Mouse (Mus musculus): ENCODE data around the gene Rbfox3.

Gene Rbfox3

GRCm38 (mm10) chr11:118911307-118912070 is at the start of gene Rbfox3:
Gene Rbfox3 (minus strand): TSS chr11:118911597.
- DNase-seq (ENCODE audit: low spot score in 2 of 2), result no peak

DNA sequence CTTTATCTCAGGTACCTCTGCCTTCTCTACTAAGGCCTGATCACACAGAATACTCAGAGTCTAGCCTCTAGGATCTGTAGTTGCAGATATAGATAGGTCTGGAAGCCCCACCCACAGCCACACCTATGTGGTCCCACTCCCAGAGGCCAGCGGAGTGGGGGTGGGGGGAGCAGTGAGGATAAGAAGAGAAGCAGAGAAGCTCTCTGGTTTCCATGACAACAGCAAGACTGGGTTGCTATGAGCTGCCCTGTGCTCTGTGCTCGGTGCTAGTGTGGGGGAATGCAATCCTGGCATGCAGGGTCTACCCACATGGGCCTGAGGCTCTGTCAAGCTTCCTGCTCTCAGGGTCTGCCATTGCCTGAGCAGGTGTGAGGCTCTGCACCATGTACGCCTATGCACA is 49.3 kb upstream of the Rbfox3 start:
- DNase-seq (ENCODE audit: low spot score in 2 of 2), result no peak

- DNase-seq (ENCODE audit: low spot score in 2 of 2), result no peak
These were observed 45.7 kb upstream of the Rbfox3 start for GRCm38 (mm10) chr11:118957070-118957471.

GRCm38 (mm10) chr11:118955016-118955415 is 43.6 kb upstream of the Rbfox3 start:
- no peak for DNase-seq (ENCODE audit: low spot score in 2 of 2)

DNA sequence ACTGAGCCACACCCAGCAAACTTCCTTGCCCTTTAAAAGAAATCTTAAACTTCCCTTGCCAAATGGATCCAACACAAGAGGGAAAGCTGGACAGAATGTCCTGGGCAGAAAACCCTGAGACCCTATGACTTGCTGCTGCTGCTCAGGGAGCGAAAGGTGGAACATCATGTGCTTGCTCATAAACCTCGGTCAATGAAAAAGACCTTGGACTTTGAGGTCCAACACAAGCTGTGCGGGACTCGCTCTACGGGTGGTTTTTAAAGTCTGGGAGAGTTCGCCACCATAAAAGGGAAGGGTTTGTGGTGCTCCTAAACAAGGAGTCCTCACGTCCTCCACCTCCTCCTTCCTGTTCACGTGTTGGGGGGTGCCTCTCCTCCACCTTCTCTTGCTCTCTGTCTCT is 34.5 kb upstream of the Rbfox3 start:
- DNase-seq (ENCODE audit: low spot score in 2 of 2), result no peak

DNA sequence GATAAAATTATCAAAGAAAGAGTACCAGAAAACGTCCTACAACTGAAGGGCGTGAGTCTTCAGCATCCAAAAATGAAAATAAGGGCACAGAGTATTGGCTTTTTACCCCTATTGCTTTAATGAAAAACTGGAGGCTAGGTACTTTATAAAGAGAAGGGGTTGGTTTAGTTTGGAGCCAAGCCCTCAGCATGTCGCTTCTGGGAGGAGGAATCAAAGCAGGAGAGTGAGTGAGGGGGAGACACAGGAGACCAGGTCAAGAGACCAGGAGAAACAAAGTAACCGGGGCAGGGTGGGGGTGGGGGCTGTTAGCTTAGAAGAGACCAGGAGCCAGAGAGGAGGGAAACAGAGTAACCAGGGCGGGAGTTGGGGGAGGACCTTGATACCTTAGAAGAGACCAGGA is 29.9 kb upstream of the Rbfox3 start:
- DNase-seq (ENCODE audit: low spot score in 2 of 2), result no peak

- DNase-seq (ENCODE audit: low spot score in 2 of 2), result no peak
These were observed 29.1 kb upstream of the Rbfox3 start for GRCm38 (mm10) chr11:118940539-118940938.

GRCm38 (mm10) chr11:118939731-118940130 is 28.3 kb upstream of the Rbfox3 start:
- DNase-seq (ENCODE audit: low spot score in 2 of 2), result no peak

- DNase-seq (ENCODE audit: low spot score in 2 of 2), result no peak
These were observed 23.5 kb upstream of the Rbfox3 start for GRCm38 (mm10) chr11:118934925-118935324.

DNA sequence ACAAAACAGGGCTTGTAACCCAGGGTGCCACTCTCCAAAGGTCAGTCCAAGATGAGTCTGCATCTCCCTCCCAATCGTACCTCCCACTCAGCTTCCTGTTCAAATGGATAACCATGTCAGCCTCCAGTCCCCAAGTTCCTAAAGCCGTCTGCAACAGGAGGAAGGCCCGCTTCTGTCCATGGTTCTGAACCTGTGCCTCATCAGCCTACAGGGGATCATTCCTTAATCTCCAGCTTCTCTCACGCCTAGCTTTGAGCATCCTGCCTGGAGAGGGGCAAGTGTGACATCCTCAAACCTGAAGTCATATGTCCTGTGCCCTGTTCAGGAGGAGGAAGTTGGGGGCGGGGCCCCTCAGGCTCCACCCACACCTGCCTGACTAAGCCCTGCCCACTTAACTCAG is 15.7 kb upstream of the Rbfox3 start:
- DNase-seq (ENCODE audit: low spot score in 2 of 2), result no peak

- no peak for DNase-seq (ENCODE audit: low spot score in 2 of 2)
These were observed 10.5 kb upstream of the Rbfox3 start for GRCm38 (mm10) chr11:118921852-118922251.

GRCm38 (mm10) chr11:118916423-118917030 is 5.1 kb upstream of the Rbfox3 start:
- DNase-seq (ENCODE audit: low spot score in 2 of 2), result no peak

DNA sequence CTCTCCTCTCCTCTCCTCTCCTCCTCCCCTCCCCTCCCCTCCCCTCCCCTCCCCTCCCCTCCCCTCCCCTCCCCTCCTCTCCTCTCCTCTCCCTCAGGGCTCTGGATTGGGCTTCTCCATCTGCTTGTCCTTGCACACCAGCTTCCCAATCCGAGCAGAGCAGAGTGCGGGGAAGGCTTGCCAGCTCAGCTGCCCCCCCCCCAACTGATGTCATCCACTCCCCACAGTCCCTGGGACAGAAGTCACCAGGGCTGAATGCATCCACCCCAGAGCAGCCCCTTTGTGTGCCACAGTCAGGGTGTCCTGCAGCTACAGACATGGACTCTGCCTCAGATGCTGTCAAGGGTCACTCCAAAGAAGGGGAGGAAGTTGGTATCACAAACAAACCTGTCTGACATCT is 4.5 kb upstream of the Rbfox3 start:
- DNase-seq (ENCODE audit: low spot score in 2 of 2), result no peak

- DNase-seq (ENCODE audit: low spot score in 2 of 2), result no peak
These were observed 1.3 kb upstream of the Rbfox3 start for GRCm38 (mm10) chr11:118912686-118913085.

DNA sequence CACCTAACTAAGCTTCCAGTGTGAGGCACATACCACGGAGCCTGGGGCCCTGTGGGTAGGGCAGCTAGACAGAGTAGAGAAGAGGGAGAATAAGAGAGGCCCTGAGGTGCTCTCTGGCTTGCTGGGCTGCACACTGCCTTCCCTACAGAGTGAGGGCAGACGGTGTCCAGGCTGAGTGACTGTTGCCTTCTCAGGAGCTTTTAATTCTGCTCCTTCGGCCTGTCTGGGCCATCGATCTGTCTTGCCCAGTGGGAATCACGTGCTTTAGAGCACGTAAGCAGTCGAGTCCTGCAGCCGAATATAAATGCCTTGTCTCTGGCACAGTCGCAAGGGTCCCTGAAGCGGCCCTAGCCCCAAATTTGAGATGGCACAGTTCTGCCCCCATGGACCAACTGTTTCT is 641 bp downstream of the Rbfox3 start:
- no peak for DNase-seq (ENCODE audit: low spot score in 2 of 2)

DNA sequence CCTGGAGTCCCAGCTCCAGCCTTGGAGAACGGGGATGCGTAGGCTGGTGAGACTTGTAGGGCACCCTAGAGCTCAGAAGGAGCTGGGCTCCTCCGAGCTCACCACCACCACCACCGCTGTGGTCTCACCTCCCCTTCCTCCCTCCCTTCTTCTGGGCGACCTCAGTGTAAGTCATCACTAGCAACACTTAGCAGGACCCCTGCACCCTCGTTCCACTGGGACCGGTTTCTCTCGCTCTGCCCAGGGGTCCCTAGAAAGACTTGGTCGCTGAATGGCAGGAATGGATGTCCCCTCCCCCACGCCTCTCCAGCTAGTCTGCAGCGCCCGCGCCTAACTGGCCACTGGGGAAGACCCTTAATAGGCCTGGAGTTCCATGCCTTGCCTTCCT is 1.6 kb downstream of the Rbfox3 start:
- no peak for DNase-seq (ENCODE audit: low spot score in 2 of 2)

DNA sequence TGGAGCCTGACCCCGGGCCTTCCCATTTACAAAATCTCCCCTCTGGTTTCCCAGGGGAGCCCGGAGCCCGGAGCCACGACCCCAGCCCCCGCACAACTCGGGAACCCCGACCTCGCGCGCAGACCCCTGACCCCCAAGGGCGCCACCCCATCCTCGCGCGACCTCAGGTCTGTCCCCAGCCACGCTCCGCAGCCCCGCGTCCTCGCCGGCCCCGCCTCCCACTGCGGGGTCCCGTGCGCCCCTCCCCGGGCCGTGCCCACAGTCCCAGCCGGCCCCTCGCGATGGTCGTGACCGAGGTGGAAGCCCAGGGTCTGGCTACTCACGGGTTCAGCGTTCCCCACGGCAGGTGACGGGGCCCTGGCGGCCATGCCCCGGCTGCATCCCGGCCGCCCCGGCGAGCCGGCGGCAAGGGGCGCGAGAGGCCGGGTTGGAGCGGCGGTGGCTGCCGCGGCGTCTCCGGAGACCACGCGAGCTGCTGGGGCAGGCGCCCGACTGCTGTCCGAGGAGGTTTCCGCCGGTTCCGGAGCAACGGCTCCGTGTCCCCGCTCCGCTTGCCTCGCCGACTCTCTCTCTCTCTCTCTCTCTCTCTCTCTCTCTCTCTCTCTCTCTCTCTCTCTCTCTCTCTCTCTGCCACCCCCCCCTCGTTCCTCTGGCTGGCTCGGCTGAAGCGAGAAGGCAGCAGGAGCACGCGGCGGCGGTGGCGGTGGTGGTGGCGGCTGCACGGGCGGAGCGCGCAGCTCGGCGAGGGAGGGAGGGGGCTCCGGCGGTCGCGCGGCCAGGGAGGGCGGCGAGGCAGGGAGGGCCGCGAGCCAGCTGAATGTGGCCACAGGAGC is 2.2 kb downstream of the Rbfox3 start:
- DNase-seq (ENCODE audit: low spot score in 2 of 2), result no peak

GRCm38 (mm10) chr11:118908431-118908980 is 2.9 kb downstream of the Rbfox3 start:
- DNase-seq (ENCODE audit: low spot score in 2 of 2), result no peak

- no peak for DNase-seq (ENCODE audit: low spot score in 2 of 2)
These were observed 3.7 kb downstream of the Rbfox3 start for GRCm38 (mm10) chr11:118907471-118908401.

DNA sequence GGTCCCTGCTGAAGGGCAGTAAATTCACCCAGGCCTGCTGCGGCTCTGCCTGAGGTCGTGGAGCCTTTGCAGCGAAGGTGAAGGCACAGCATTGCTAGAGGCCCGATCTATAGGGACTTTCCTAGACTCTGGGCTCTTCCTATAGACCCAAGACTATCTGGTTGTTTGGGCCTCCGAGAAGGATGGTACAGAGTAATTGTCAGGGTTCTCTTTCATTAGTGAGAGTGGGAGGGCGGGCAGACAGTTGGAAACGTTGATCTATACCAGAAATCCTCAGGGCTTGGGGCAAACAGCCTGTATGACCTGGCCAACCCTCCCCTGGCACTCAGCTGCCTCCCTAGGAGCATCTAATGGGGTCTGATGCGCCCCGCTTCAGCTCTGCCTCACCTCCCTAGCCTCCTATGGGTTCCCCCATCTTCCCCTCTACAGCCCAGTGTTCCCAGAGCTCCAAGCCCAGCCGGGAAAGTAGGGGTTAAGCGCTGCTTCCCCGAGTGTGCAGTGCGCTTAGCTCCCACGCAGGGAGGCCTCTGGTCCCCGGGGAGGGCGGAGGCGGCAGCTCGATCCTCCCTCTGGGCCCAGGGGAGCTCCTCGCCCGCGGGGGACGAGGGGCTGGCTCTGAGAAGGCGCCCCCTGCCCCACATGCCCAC is 4.5 kb downstream of the Rbfox3 start:
- no peak for DNase-seq (ENCODE audit: low spot score in 2 of 2)

All from thymus, postnatal 10 days (tissue).